Mouse (Mus musculus) c-Kit-positive CD71-positive TER-119-positive erythroid progenitor cells, embryonic 14.5 days (primary cell): ENCODE measurements around the gene Fyb.

Source experiments
- DNase-seq: peaks from one replicate; pipeline ENCODE4 v3.0.0-alpha.2; 2013; ENCODE audit warnings: low spot score

Fyb gene

DNA sequence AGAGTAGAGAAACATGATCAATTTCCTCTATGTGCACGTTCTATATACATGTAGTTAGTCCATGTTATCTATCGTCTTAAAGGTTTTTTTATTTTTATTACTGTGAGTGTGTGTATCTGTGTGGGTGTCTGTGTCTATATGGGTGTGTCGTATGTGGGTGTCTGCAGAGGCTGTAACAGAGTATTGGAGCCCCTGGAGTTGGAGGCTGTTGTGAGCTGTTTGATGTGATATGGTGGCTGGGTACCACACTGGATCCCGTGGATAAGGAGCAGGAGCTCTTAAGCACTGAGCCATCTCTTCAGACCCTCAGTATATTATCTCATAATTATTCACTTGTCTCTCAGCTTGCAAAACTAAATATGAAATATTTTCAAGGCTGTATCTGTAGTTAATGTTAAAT lies 135.4 kb downstream of the Fyb start:
- peak; percentile 60 for DNase-seq

DNA sequence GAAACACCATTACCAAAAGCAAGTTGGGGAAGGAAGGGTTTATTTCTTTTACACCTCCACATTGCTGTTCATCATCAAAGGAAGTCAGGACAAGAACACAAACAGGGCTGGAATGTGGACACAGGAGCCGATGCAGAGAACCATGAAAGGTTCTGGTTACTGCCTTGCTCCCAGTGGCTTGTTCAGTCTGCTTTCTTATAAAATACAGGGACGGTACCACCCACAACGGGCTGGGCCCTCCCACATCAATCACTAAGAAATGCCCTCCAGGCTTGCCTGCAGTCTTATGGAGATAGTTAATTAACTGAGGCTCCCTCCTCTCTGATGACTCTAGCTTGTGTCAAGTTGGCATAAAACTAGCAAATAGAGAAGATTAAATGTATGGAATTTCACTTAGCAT lies 139.3 kb downstream of the Fyb start:
- no peak for DNase-seq

DNA sequence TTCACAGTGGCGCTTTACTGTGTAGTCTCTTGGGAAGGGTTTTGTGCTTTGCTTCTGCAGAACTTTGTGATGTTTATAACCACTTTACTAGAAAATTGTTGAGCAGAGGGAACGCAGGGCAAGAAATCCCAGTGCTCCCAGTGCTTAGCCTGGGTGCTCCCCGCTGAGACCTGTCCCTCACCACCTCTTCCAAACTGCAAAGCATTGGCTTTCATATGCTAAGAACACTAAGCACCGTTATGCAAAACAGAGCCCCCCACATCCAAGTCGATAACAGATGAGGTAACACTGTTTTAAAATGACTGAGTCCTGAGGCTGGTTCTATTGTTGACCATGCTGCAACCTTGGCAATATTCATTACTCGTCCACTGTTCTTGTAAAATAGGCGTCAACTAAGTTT lies 141.3 kb downstream of the Fyb start:
- DNase-seq = no peak

DNA sequence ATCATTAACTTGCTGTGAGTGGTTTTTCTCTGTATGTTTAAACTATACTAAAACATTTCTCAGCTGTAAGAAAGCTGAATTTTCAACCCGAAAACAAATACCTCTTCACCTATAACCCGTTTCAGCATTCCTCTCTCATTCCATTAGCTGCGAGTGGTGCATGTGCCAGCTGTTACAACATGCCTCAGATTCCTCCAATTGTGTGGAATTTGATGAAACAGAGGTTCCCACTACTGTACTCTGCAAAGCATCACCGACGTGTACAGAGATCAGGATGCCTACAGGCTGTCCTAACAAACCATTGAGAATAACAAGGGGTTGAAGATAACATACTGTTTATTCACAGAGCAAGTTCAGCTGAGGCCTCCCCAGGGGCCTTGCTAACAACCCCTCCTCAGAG lies 143.4 kb downstream of the Fyb start:
- DNase-seq = no peak

DNA sequence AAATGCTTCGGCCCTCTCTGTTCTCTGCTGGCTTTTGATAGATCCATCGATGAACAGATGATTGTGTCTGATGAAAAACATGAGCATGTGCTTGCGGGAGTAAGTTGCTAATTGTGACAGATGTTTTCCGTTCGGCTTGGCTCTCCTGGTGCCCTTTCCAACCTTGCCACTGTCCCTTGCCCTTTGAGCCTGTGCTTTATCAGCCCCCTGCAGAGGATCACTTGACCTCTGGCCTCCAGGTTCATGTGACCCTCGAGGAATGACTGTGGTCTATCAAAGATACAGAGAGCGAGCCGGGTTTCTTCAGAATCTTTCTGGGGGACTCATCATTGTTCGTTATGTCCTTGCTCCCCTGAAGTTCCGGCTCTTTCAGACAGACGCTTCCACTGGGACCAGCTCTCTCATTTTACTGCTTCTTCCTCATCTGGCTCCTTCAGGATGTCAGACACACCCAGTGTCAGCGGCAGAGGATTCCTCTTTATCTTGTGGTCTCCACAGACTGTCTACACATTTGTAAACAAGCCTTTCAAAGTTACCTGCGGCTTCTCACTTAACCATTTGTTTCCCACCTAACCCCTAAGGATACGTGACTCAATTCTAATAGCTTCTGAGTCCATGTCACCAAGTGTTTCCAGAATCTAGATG lies 146.3 kb downstream of the Fyb start:
- DNase-seq = no peak

DNA sequence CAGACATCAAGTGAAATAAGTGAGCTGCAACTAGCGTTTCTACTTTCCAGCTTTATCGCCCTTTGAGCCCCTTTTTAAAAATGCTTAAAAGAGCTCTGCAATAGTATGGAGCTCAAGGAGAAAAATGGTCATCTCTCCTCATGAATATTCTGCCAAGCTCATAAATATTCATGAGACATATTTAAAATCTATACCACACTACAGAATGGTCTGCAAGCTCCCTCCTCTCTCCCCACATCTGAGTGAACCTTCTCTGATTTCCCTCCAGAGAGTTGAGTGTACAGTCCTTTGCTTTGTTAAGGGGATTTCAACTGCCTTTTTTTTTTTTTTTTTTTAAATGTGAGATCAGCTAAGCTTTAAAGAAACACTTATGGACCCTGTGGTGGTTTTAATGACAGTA lies 155.8 kb downstream of the Fyb start:
- DNase-seq = no peak

DNA sequence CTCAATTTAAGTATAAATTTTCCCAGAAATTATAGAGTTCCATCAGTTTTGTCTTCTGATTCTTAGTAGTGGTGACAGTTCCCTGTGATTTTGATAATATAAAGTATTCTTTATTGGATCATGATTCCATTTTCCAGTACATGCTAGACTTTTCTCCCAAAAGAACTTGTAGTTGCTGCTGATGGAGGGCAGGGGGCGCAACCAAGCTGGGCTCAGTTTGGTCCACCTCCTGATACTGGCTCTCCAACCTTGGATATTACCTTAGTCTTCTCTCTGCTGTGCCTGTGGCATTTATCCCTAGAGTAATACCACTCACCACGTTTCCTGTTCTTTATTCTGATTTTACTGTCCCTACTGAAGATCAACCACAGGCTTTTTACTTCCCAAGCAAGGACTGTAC lies 179.5 kb downstream of the Fyb start:
- DNase-seq = no peak

DNA sequence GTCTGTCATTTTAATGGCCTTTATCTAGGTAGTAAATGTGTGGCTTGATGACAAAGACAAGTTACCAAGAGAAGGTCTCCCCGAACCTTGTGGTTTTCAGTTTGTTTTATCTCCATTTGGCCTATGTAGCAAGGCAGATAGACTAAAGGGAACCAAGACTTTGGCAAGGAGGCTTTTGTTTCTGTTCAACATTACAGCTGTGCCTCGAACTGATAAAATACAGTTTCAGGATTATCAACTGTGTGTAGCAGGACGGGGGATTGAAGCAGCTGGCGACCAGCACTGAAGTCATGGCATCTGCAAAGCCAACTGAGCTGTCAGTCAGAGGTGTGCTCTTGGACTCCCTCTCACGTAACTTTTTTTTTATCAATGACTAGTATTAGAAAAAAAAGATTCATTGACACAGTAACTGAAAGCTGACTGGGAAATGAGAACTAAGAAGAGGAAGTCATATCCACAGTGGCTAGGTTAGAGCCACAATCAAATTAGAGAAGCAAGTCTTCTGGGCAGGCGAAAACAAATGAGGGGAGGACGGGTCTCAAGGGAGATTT lies 182.8 kb downstream of the Fyb start:
- DNase-seq = peak; percentile 77

DNA sequence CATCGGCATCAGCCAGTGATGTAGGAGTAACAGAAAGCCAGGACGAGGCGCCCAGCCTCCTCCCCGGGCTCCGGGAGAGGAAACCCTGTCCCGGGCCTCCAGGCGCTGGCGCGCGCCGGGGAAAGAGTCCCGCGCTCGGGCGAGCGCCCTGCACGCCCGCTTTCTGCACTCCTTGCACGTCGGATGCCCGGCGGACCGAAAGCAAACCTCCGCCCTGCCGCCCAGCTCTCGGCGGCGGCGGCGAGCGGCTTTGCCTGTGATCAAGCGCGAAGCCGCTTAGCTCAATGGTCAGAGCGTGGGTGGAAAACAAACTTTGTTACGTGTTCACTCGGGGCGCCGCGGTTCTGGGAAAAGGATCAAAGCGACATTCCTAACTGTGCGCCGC lies 184.9 kb downstream of the Fyb start:
- DNase-seq = peak; percentile 67

DNA sequence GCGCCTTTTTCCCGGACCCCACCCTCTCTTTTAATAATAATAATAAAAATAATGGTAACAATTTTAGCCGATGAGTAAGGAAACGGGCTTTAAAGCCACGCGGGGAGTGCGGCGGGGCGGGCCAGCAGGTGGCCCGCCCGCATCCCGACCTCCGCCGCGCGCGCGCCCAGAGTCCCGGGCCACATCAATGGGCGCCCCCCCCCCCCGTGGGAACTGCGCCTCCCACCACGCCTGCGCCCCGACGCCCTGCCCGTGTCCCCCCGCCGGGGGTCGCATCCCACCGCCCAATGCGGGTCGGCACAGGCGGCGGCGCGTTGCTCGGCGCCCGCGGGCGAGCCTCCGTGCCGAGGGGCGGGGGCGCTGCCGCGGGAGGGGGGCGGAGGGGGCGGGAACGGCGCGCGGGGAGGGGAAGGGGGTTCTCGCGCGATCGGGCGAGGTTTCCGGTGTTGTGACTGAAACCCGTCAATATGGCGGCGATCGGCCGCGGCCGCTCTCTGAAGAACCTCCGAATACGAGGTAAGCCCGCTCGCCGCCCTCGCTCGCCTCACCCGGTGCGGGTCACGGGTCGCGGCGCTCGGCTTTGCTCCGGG lies 185.4 kb downstream of the Fyb start, which contains the start of gene Rictor:
Rictor (plus strand) TSS at position 444 of the 590 bp plus-strand sequence.
- DNase-seq = peak; percentile 79

DNA sequence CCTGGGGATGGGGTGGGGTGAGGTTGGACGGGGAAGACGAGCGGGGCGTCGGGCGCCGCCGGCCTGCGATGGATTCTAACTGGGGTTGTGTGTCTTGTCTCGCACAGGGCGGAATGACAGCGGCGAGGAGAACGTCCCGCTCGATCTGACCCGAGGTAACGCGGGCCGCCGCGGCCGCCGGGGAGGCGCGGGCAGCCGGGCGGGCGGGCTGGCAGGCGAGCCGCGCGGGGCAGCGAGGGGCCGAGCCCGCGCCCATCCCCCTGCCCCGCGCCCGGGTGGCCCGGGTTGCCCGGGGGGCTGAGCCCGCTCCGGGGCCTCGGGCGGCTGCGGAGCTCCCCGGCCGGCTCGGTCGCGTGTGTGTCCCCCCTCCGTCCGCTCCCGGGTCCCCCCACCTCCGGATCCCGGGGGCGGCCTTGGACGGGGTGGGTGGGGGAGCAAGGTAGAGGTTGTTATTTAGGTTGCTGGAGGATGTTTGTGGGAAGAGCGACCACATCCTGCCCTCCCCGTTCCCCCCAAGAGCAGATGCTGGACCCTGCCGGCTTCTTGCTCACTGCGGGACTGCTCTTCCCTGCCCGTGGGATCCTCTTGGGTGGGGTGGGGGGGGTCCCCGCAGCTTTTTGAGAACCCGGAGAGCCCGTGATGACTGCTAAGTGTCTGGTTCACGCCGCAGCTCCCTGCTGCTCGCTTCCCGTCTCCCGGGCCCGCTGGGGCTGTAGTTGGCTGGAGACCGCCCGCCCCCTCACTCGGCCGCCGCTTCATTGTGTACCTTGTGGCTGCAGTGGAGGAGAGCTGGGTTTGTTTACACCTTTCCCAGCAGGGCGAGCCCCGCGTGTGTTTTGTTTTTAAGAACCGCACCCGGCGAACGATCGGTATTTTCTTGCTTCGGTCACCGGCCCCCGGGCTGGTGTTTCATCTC lies 186.1 kb downstream of the Fyb start:
- DNase-seq = peak; percentile 34

DNA sequence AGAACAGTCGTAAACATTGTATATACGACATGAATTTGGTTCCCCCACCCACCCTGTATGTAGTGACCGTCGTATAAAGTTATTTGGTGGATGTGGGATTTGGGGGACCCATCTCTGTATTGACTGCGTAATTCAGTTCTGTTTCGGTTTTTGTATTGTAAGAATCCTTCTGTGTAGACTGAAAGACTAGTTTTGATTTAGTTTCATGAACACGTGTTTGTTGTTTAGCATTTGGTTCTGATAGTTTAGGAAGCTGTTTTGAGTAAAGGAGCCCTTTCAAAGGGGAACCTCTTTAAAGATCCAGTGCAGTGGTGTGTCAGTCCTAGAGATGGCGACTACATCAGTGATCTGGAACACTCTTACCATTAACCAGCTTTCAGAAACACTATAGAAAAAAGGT lies 187.0 kb downstream of the Fyb start:
- no peak for DNase-seq

DNA sequence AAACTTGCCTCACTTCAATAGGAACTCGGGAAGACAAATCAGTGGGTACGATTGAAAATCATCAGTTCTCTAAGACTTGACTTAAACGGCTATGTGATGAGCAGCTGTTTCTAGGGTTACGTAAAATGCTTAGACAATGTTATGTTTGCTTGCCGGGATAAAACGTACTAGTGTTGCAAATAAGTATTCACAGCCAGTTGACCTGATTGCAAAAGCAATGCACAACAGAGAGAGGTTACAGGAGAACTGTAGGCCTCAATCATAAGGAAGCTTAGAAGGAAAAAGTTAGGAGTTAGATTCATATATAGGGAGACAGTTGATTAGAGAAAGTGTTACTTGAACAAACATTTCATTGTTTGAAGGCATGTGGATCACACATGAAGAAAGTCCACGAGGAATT lies 187.7 kb downstream of the Fyb start:
- no peak for DNase-seq

DNA sequence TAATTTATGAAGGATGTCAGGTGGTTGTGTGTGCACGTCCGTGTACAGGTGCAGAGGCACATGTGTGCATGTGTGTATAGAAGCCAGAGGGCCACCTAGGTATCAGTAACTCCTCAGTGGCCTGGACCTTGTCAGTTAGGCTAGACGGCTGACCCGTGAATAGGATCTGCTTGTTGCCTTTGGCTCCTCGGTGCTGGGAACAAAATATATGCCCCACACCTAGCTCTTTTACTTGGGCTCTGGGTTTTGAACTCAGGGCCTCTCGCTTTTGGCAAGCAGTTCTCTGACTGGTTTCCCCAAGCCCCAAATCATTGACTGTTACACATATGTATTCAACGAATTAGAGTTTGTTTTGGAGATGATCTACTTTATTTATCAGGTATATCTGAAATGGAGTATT lies 188.6 kb downstream of the Fyb start:
- DNase-seq = no peak
